Mouse (Mus musculus): ENCODE data around the gene Kif26b.

Gene Kif26b

DNA sequence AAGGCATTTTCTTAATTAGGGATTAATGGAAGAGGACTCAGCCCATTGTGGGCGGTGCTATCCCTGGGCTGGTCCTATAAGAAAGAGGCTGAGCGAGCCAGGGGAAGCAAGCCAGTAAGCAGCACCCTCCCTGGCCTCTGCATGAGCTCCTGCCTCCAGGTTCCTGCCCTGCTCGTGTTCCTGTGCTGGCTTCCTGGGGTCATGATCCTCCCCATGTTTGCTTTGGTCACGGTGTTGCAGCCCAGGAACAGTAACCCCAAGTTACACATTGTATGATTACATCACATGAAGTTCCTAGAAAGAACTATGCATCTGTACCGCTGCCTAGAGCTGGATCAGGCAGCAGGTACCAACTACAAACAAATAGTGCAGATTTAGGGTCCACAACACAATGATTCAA, 452.7 kb downstream of the Kif26b start:
- in situ Hi-C loops (cut with MseI, MboI): no loop called here

DNA sequence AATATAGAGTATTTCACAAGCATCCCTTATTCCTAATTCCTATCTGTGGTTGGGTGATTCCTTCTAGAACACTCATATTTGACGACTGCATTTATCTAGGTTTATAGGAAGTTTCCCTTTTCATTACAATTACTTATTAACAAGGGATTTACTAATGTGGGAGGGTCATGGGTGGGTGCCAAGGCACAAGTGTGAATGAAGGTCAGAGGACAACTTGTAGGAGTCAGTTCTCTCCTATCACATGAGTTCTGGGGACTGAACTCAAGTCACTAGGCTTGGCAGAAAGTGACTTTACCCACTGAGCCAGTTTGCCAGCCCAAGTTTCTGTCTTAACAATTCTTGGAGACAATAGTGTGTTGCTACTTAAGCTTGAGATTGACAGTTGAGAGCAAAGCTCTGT, 459.3 kb downstream of the Kif26b start:
- in situ Hi-C loops (cut with MseI, MboI): no loop called here

Measured in mouse trophoblast stem cell (cell line).